Mouse (Mus musculus) kidney, adult 2 months (tissue): ENCODE measurements at regions not wholly inside any gene's neighbourhood (a gene's known extent, or its start where the extent isn't known, plus 50 kb on each side); places are given as distances from the start of the nearest gene placed in this dataset.

Experiments used
- CTCF ChIP-seq: fragments of 200-500 bp; conservative IDR thresholded peaks from 2 replicates; pipeline ENCODE4 v1.5.1; 2011; ENCODE audit warnings: low read depth, mild to moderate bottlenecking, control low read depth, low read length, moderate library complexity, mixed read lengths; ENCODE audit not compliant: insufficient read depth, insufficient read length
- POLR2A ChIP-seq: fragments of 200-500 bp; IDR thresholded peaks from one replicate; pipeline ENCODE4 v1.6.1; 2011; ENCODE audit warnings: low read depth, low read length, control low read depth

DNA sequence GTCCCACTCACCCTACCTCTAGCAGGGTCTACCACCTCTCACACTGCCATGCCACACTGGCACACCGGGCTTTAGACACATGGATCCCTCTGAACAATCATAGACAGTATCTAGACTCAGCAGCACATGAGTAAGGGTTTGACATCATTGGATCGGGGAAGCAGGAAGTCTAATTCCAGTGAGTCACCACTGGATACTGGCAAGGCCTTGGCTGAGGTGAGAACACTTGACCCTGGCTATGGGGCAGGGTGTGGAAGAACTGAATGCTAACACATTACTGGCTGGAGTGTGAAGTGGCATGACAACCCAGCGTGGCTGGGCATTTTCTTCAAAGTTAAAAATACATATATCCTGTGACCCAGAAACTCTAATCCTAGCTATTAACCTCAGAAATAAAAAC lies 114.4 kb downstream of the H2afy start:
- TF ChIP-seq POLR2A, result no peak
- no peak for TF ChIP-seq CTCF
